Mouse (Mus musculus) heart, adult 2 months (tissue): ENCODE data around the gene Crp.

Experiments
- CTCF ChIP-seq: fragments of 200-600 bp; IDR thresholded peaks from 2 replicates; pipeline ENCODE4 v1.8.1; 2022; ENCODE audit warnings: antibody characterized with exemption, mild to moderate bottlenecking, moderate library complexity
- EP300 ChIP-seq: fragments of 200-500 bp; IDR thresholded peaks from 2 replicates; pipeline ENCODE4 v1.6.1; 2011; ENCODE audit warnings: low read depth, low read length, control low read depth; ENCODE audit not compliant: insufficient read depth
- POLR2A ChIP-seq: fragments of 200-500 bp; IDR thresholded peaks from 2 replicates; pipeline ENCODE4 v1.6.1; 2011; ENCODE audit warnings: mild to moderate bottlenecking, low read depth, low read length, control low read depth; ENCODE audit not compliant: insufficient read depth

GRCm38 (mm10) chr1:172759525-172759924, 61.7 kb downstream of the Crp start:
- TF ChIP-seq POLR2A (no peak), CTCF (no peak), EP300 (no peak)
